Mouse (Mus musculus) midbrain, embryonic 12.5 days (tissue): ENCODE data around the gene Klk14. TPM values are rescaled to one million over a fixed set of nuclear protein-coding genes. Genes with fewer than 3 reads are reported as not detected.

Experiments used
- polyA plus RNA-seq: library from polyadenylated mRNA; unstranded; fragments of >200 nt; fragmentation: Nextera tagmentation; extraction: Ambion mirVana; gene quantifications from 2 replicates; pipeline ENCODE4 v1.2.1, GENCODE M21; 2016

The Klk14 gene
- polyA plus RNA-seq, 1 experiment from 2014 or later, result not detected

Other genes starting within 250 kb of the Klk14 start
- gene Cldnd2, start 249.6 kb upstream of the Klk14 start, polyA plus RNA-seq, result not detected in 2 replicates
- gene Etfb, start 246.3 kb upstream of the Klk14 start, polyA plus RNA-seq, result 147 and 163 TPM in 2 replicates
- 1.4 TPM in 1 of 2 replicates, not detected in the other for gene Gm45233, start 246.3 kb upstream of the Klk14 start, polyA plus RNA-seq
- gene Vsig10l, start 227.3 kb upstream of the Klk14 start, polyA plus RNA-seq, result 4.0 and 7.4 TPM in 2 replicates
- gene Iglon5, start 200.3 kb upstream of the Klk14 start, polyA plus RNA-seq, result 3.9 and 4.1 TPM in 2 replicates
- gene 4931406B18Rik, start 184.5 kb upstream of the Klk14 start, polyA plus RNA-seq, result not detected in 2 replicates
- 1.1 and 1.4 TPM in 2 replicates for gene Cd33, start 146.0 kb upstream of the Klk14 start, polyA plus RNA-seq
- gene Zfp658, start 128.2 kb upstream of the Klk14 start, polyA plus RNA-seq, result 9.3 and 10.1 TPM in 2 replicates
- gene Zfp719, start 110.8 kb upstream of the Klk14 start, polyA plus RNA-seq, result 17.8 and 17.9 TPM in 2 replicates
- 0.24 and 0.58 TPM in 2 replicates for gene Zfp819, start 83.2 kb upstream of the Klk14 start, polyA plus RNA-seq
- not detected in 2 replicates for gene Ceacam18, start 55.7 kb upstream of the Klk14 start, polyA plus RNA-seq
- gene Siglece, start 30.3 kb upstream of the Klk14 start, polyA plus RNA-seq, result 0.24 TPM in 2 replicates
- gene Ctu1, start 18.4 kb upstream of the Klk14 start, polyA plus RNA-seq, result 17.6 and 17.9 TPM in 2 replicates
- gene Klk13, start 22.1 kb downstream of the Klk14 start, polyA plus RNA-seq, result not detected in 2 replicates
- gene Klk12, start 78.5 kb downstream of the Klk14 start, polyA plus RNA-seq, result not detected in 2 replicates
- not detected in 2 replicates for gene Klk11, start 84.2 kb downstream of the Klk14 start, polyA plus RNA-seq
- gene Klk10, start 90.6 kb downstream of the Klk14 start, polyA plus RNA-seq, result 0.13 TPM in 1 of 2 replicates, not detected in the other
- not detected in 2 replicates for gene Klk9, start 101.5 kb downstream of the Klk14 start, polyA plus RNA-seq
- gene Klk8, start 107.2 kb downstream of the Klk14 start, polyA plus RNA-seq, result 6.1 and 6.3 TPM in 2 replicates
- not detected in 2 replicates for gene Klk7, start 120.9 kb downstream of the Klk14 start, polyA plus RNA-seq
- not detected in 2 replicates for gene Klk6, start 134.1 kb downstream of the Klk14 start, polyA plus RNA-seq
- 0.18 and 0.33 TPM in 2 replicates for gene Klk5, start 151.6 kb downstream of the Klk14 start, polyA plus RNA-seq
- gene Klk4, start 190.7 kb downstream of the Klk14 start, polyA plus RNA-seq, result not detected in 2 replicates
- not detected in 2 replicates for gene Klk15, start 243.3 kb downstream of the Klk14 start, polyA plus RNA-seq